Mouse (Mus musculus): ENCODE measurements at regions not wholly inside any gene's neighbourhood (a gene's known extent, or its start where the extent isn't known, plus 50 kb on each side); places are given as distances from the start of the nearest gene placed in this dataset.

DNA sequence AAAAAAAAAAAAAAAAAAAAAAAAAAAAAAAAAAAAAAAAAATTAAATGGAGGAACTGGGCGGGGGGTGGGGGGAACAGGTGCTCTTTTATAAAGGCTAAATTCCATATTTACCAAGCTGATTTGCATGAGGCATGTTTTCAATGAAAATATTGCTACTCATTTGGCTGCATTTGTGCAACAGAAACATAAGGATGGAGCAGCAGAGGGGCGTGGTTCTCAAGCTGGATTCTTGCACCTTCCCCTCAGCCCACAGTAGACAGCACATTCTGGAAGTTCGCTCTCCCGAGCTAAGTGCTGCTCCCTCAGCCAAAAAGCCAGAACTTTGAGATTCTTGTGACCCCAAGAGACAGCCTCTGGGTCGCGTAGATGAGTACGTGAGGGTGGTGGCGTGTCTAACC lies 201.8 kb downstream of the Cdca7 start:
- no peak for DNase-seq

DNA sequence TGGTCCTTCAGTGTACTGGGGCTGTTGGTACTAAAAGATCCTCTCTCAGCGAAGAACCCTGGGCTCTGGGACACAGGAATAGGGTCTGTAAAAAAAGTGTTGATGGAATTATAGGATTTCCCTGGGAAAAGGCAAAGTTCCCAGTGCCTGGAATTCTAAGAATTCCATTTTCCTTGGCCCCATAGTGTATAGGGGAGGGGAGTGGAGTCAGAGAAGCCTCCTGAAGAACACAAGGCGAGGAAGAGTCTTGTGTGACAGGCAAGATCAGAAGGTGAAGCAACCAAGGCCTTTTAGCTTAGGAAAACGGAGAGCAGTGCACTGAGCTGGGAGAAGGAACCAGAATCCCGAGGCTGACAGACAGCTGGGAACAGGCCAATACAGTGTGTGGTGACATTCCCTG lies 212.1 kb downstream of the Cdca7 start:
- no peak for DNase-seq

DNA sequence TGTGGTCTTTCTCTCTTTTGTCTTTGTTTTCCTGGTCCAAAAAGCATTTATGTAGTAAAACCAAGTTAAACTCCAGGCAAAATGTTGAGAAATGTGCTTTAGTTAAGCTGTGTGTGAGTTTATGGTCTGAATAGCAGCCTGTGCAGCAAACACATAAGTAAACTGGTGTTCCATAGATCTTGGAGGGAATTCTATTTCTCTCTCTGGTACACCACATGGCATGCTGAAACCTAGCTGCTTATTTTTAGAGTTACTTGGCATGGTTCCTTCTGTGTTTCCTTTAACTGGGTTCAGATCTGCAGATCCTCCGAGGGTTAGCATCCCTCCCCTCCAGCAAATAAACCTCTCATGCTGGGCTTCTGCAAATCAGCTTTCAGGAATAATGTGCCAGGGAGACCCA lies 225.1 kb downstream of the Cdca7 start:
- DNase-seq = no peak

GRCm38 (mm10) chr2:72703238-72703637 lies 227.3 kb downstream of the Cdca7 start:
- DNase-seq = no peak

- DNase-seq = no peak
These were observed 232.0 kb downstream of the Cdca7 start for GRCm38 (mm10) chr2:72707676-72708659.

DNA sequence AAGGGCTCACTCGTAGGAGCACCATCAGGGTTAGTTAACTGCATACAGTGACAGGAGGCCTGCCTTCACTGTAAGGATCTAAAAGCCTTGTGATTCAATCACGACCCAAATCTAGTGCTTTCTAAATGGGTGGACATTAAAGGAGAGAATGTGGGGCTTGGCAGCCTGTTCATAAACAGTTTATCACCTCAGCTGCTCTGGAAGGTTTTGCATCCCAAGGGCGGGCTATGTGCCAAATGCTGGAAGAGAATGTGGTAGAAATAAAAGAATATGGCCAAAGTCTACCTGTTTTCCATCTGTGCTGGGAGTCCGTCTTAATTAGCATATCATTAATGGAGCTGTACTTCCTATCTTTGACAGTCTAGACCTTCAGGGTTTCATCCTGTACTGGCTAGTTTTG lies 241.0 kb downstream of the Cdca7 start:
- DNase-seq = no peak

GRCm38 (mm10) chr2:72728699-72729098 lies 251.5 kb downstream of the Sp3 start:
- peak; percentile 24 for DNase-seq

DNA sequence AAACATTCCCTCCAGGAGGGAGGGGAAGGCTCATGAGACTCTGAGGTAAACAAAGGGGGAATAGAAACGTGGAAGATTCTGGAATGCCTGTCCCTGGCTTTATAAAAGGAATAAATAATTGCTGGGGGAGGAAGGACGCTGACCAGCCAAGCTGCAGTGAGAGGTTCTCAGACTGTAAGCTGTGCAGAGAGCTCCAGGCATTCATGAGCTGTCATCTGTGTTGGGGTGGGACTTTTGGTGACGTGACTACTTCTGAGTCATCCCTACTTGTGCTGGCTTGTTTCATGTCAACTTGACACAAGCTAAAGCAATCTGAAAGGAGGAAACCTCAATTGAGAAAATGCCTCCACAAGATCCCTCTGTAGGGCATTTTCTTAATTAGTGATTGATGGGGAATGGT lies 246.9 kb downstream of the Sp3 start:
- no peak for DNase-seq

DNA sequence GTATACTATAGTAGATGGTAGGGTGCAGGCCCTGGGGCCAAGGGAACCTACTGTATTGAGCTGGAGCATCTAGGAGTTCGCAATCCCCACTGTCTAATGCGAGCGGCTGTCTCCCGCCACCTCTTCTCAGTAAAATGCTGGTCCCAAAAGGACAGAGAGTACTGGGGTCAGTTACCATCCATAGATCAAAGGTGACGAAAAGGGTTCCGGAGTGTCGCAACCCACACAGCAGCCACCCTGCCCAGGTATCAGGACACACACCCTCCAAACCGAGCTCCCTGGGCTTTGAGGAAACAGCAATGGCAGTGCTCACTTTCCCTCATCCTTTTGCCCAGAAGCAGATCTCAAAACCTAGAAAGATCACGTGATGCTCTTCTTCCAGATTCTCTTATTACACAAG lies 245.2 kb downstream of the Sp3 start:
- DNase-seq = no peak

DNA sequence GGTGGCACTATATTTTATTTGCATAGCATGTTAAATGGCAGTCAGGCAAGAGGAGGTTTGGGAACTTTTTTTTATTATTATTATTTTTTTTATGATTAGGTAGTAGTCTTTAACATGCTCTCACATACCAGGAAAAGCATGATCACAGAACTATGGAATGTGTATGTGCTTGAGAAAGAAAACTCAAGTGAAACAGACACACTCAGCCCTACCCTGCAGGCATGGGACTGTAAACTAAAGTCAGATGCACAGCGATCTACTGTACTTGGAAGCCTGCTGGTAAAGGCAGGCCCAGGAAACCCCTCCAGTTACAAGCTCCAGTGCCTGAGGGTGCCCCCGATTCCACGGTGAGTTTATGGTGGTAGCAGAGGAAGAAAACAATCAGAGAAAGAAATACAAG lies 243.6 kb downstream of the Sp3 start:
- DNase-seq = no peak

DNA sequence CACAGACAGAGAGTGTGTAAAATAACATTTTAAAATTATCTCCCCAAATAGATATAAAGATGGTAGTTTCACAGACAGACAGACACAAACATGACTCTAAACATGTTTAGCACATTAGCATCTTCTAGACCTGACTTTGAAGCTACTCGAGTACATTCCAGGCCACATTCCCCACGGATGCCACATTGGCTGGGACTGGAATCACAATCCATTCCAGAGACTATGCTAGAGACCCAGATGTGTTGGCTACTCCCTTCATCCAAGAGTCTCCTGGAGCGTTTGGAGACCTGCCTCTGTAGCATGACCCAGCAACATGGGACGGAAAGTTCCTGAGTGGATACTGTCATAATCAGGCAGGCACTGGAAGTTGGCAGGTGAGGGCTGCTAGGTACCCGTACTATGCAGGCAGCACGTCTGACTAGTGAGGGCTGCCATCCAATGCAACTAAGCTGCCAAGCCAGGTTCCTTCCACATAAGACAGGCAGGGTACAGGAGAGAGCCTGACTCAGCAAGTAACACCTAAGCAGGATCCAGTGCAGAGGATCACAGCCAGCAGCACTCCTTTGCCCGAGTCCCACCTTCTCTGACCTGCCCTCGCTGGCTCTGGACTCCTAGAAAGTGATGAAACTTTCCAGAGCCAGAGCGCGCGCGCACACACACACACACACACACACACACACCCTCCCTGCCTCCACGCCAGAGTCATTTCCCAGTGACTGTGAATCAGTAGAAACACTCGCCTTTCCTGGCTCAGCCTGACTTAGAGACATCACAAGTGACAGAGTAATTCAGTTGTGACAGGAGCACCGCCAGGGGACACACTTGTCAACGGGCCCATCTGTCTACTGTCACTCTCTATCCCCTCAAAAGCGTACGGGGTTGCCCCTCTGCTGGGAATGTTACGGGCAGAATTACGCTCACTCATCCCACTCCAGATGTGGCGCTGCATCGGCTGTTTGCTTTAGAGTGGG lies 239.6 kb downstream of the Sp3 start:
- peak; percentile 9 for DNase-seq

- no peak for DNase-seq
These were observed 238.5 kb downstream of the Sp3 start for GRCm38 (mm10) chr2:72741746-72742145.

- no peak for DNase-seq
These were observed 236.6 kb downstream of the Sp3 start for GRCm38 (mm10) chr2:72743651-72744050.

- DNase-seq = no peak
These were observed 235.3 kb downstream of the Sp3 start for GRCm38 (mm10) chr2:72744901-72745300.

- DNase-seq = no peak
These were observed 233.6 kb downstream of the Sp3 start for GRCm38 (mm10) chr2:72746476-72747215.

DNA sequence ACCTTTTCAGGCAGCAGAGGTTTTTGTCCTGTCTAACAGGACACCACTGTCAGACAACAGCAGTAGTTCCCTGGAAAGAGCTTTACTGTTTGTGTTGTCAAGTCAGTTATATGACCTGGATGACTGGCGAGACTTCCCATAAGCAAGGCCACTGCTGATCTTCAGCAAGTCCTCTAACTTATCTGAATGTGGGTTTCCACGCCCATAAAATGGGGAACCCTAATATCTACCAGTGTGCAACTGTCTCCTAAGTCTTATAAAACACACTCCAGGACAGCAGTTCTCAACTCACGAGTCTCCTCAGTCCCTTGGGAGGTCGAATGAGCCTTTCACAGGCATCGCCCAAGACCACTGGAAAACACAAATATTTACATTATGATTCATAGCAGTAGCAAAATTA lies 232.9 kb downstream of the Sp3 start:
- no peak for DNase-seq

DNA sequence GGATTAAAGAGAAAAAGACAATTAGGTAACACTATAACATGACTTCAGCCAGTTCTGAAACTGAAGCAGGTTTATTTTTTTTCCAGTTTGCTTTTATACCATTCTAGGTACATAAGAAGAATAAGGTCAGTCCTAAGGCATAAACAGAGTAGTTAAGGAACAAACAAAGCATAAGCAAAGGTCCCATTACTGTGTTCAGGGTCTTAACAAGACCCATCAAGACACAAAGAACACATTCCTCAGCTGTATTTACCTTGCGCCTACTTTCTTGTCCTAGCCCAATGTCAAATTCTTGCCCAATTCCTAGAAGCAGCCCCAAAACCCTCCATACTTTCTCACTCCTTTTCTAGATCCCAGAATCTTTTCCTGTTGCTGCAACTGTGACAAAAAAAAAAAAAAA lies 230.8 kb downstream of the Sp3 start:
- no peak for DNase-seq

DNA sequence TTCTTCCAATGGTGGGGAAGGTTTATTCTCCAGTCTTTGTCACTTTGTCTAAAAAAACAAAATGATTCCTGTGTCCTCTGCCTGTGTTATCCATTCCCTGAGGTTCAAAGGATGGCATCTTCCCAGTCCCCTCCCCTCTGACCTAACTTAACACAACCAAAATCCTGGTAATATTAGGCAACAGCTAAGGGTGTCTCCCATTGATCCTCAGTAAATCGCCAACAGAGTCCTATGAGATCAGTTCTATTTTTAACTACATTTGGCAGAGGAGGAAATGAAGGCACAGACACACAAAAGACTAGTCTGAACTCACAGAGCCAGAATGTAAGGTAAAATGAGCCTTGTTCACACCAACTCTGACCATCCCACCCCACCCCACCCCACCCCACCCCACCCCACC lies 228.8 kb downstream of the Sp3 start:
- DNase-seq = no peak

- DNase-seq = no peak
These were observed 227.5 kb downstream of the Sp3 start for GRCm38 (mm10) chr2:72752624-72753176.

DNA sequence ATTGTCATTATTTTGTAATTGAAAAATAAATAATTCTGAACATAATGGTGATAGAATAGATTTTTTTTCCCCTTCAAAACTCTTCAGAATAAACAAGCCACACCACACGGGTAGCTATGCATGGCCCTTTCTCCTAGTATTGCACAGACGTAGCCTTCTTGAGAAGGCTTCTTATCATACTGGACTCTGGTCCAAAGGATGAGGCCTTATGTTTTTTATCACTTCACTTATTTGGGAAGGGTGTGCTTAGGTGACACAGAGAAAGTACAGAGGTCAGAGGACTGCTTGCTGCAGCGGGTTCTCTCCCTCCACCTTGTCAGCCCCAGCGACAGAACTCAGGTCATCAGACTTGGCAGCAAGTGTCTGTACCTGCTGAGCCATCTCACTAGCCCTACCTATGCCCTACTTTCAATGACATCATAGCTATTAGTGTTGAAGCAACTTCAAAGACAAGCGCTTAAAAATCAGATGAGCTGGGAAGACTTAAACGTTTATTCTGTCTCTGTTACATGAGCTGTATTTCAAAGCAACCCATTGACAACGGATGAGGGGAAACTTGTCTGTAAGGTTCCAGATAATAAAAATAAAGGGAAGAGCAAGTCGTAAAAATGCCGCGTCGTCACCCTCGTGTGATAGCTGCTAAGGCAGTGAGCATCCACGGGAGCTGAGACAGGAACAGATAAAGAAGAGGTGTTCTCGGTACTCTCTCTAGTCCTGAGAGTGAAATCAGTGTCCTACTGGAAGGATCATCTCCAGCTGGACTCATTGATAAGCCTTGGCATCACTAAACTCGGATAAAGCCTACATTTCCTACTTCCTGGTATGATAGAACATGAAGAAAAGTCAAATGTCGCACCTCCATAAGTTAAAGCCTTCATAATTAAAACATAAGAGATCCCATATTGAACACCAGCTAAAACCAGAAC lies 226.2 kb downstream of the Sp3 start:
- DNase-seq = no peak

DNA sequence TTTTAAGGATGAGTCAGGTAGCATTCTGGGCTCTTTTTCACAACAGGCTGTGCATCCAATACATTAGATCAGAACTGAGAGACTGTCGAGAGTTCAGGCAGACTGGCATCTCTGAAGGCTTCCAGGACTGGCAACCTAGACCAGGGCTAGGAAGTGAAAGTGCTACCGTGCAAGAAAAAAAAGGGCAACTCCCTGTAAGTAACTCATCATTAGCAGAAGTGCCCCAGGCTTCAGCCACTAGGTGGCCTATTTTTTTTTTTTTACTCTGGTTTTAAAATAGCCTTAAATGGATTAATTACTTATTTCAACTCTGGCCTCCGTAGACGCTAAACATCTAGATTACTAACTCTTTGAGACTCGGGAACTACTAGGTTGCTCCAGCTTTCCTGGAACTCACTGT lies 216.8 kb downstream of the Sp3 start:
- DNase-seq = no peak
